Mouse (Mus musculus) hindbrain, embryonic 14.5 days (tissue): Measurements from ENCODE around the gene Gpr27. TPM values are rescaled to one million over a fixed set of nuclear protein-coding genes. Genes with fewer than 3 reads are reported as not detected.

Experiments used
- ATAC-seq: fragments of 200-750 bp; cut with Nextera tagmentation; 2 replicates; pipeline ENCODE4 v1.8.0; 2017; ENCODE audit warnings: moderate number of reproducible peaks, mild to moderate bottlenecking, moderate TSS enrichment, moderate library complexity; ENCODE audit not compliant: low FRiP score
- DNase-seq: peaks from one replicate; pipeline ENCODE4 v3.0.0-alpha.2; 2015; ENCODE audit warnings: low spot score
- H3K27ac ChIP-seq: fragments of 300-500 bp; sonication (generic); 2 replicates; pipeline ENCODE4 v1.5.1; 2014; ENCODE audit warnings: mild to moderate bottlenecking, moderate library complexity
- H3K27me3 ChIP-seq: fragments of 300-500 bp; sonication (generic); 2 replicates; pipeline ENCODE4 v1.6.1; 2014; ENCODE audit warnings: mild to moderate bottlenecking, low read length, mixed read lengths; ENCODE audit not compliant: control insufficient read depth, insufficient read depth
- H3K36me3 ChIP-seq: fragments of 300-500 bp; sonication (generic); replicated peaks from 2 replicates; pipeline ENCODE4 v1.6.1; 2014; ENCODE audit not compliant: control insufficient read depth, insufficient read depth
- H3K4me1 ChIP-seq: fragments of 300-500 bp; sonication (generic); replicated peaks from 2 replicates; pipeline ENCODE4 v1.6.1; 2014; ENCODE audit warnings: antibody characterized with exemption, low read length, mixed read lengths; ENCODE audit not compliant: control insufficient read depth, insufficient read depth
- H3K4me2 ChIP-seq: fragments of 300-500 bp; sonication (generic); replicated peaks from 2 replicates; pipeline ENCODE4 v1.6.1; 2014; ENCODE audit warnings: mild to moderate bottlenecking, moderate library complexity
- H3K4me3 ChIP-seq: fragments of 300-500 bp; sonication (generic); replicated peaks from 2 replicates; pipeline ENCODE4 v1.5.1; 2014; ENCODE audit warnings: mild to moderate bottlenecking, low read length
- H3K9ac ChIP-seq: fragments of 300-500 bp; sonication (generic); 2 replicates; pipeline ENCODE4 v1.6.1; 2014
- H3K9me3 ChIP-seq: fragments of 300-500 bp; sonication (generic); 2 replicates; pipeline ENCODE4 v1.6.1; 2016; ENCODE audit warnings: low read length; ENCODE audit not compliant: control insufficient read depth
- WGBS: fragments of 180-500 bp; shearing (Covaris S2); extraction: QIAGEN DNeasy Blood & Tissue Kit; methylation state at CpG from one replicate; pipeline ENCODE4 v1.1.7; 2014; 5-methylcytosine and 5-hydroxymethylcytosine counted together
- polyA plus RNA-seq: library from polyadenylated mRNA; unstranded; fragments of >200 nt; fragmentation: Nextera tagmentation; extraction: Ambion mirVana; gene quantifications from 2 replicates; pipeline ENCODE4 v1.2.1, GENCODE M21; 2014

The Gpr27 gene
- polyA plus RNA-seq, 1 experiment from 2014 or later, result 23.0 TPM

DNA sequence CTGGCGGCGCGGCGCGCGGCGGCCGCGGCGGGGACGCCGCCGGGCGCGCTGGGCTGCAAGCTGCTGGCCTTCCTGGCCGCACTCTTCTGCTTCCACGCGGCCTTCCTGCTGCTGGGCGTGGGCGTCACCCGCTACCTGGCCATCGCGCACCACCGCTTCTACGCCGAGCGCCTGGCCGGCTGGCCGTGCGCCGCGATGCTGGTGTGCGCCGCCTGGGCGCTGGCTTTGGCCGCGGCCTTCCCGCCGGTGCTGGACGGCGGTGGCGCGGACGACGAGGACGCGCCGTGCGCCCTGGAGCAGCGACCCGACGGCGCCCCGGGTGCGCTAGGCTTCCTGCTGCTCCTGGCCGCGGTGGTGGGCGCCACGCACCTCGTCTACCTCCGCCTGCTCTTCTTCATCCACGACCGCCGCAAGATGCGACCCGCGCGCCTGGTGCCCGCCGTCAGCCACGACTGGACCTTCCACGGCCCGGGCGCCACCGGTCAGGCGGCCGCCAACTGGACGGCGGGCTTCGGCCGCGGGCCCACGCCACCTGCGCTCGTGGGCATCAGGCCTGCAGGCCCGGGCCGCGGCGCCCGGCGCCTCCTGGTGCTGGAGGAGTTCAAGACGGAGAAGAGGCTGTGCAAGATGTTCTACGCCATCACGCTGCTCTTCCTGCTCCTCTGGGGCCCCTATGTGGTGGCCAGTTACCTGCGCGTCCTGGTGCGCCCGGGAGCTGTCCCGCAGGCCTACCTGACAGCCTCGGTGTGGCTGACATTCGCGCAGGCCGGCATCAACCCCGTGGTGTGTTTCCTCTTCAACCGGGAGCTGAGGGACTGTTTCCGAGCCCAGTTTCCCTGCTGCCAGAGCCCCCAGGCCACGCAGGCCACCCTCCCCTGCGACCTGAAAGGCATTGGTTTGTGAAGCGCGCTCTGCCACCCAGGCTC lies 700 bp downstream of the Gpr27 start:
- Histone ChIP-seq H3K4me1 (peaks cover 20% of the 10 kb centered on the region), H3K9ac (peak overlapping the region; percentile 94), H3K36me3 (no peaks in the 10 kb centered on the region), H3K9me3 (no peaks in the 10 kb centered on the region), H3K4me3 (peak overlapping the region; percentile 78), H3K4me2 (peak overlapping the region; percentile 92), H3K27me3 (peaks cover 44% of the 10 kb centered on the region), H3K27ac (peak overlapping the region; percentile 92)
- 1% methylated on average over 97 of the region's 110 CpGs for WGBS
- DNase-seq (no peak), ATAC-seq (peak; percentile 56; the same call in 1 of the 2 replicates)

DNA sequence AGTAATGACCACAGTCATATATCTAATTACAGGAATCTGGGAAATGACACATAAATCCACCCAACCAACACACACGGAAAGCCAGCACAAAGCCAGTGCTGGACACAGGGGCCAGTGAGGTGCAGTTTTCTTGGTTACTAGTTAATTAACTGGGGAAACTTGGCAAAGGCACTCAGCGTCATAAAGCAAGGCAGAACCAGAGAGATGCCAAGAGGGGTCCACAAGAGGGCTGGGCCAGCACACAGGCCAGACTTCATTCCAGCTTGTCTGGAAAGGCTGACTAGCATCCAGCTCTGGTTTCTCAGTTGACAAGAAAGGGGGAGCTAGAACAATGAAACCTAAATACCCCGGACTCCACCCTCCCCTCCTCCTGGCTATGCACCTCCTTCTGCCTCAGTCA lies 8.0 kb downstream of the Gpr27 start:
- Histone ChIP-seq H3K9ac (no peak overlapping the region), H3K36me3 (no peaks in the 10 kb centered on the region), H3K4me2 (no peak overlapping the region), H3K9me3 (no peaks in the 10 kb centered on the region), H3K27ac (no peak overlapping the region), H3K4me1 (no peaks in the 10 kb centered on the region), H3K4me3 (no peak overlapping the region), H3K27me3 (0 out of 2 replicates have a peak, but pooled peaks cover 10% of the 10 kb centered on the region)
- no peak for ATAC-seq
- 57% methylated on average over 3 of the region's 3 CpGs for WGBS
- no peak for DNase-seq

DNA sequence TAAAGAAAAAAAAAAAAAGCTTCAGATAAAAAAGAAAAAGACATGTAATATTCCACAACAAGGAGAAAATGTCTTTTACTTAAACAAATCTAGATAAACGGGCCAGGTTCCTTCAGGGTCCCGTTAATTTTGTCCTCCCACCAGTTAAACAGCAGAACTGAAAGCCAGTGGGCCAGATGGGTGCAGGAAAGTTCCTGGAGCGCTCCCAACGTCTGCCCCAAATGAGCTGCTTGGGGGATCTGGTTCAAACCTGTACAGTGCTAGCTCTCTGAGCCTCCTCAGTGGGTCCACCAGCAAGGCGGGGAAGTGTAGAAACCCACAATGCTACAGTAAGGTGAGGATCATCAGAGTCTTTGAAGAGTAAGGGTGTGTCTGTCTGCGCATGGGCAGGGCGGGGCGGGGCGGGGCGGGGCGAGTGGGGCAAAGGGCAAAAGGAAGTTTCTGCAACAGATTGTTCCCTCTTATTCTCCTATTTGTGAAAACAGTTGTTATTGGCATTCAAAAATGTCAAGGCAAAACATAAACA lies 19.2 kb downstream of the Gpr27 start:
- H3K36me3 ChIP-seq, result no peaks in the 10 kb centered on the region
- H3K4me3 ChIP-seq, result no peak overlapping the region
- ATAC-seq (no peak), DNase-seq (no peak)
- no peak overlapping the region for H3K27ac ChIP-seq
- no peak overlapping the region for H3K9ac ChIP-seq
- no peaks in the 10 kb centered on the region for H3K27me3 ChIP-seq
- H3K4me1 ChIP-seq, result no peaks in the 10 kb centered on the region
- no peaks in the 10 kb centered on the region for H3K9me3 ChIP-seq
- WGBS, result 74% methylated on average over 11 of the region's 11 CpGs
- H3K4me2 ChIP-seq, result no peak overlapping the region

DNA sequence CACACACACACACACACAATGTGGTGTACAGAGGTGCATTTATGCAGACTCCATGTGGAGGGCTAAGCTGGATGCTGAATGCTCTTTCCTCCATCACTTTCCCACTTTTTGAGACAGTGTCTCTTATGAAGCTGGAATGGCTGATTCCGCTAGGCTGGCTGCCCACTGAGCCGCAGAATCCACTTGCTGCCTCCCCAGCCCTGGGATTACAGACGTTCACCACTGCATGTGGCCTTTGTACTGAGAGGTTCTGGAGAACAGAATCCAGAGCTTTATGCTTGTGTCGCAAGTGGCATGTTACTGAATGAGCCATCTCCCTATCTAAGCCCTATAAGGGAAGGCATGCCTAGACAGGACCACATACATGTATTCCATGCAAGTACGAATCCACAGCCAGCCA lies 20.8 kb downstream of the Gpr27 start:
- Histone ChIP-seq H3K36me3 (no peaks in the 10 kb centered on the region), H3K4me2 (no peak overlapping the region), H3K9ac (no peak overlapping the region), H3K4me3 (no peak overlapping the region), H3K27me3 (no peaks in the 10 kb centered on the region), H3K4me1 (no peaks in the 10 kb centered on the region), H3K27ac (no peak overlapping the region), H3K9me3 (no peaks in the 10 kb centered on the region)
- DNase-seq, result no peak
- no peak for ATAC-seq
- 79% methylated on average over 5 of the region's 5 CpGs for WGBS

DNA sequence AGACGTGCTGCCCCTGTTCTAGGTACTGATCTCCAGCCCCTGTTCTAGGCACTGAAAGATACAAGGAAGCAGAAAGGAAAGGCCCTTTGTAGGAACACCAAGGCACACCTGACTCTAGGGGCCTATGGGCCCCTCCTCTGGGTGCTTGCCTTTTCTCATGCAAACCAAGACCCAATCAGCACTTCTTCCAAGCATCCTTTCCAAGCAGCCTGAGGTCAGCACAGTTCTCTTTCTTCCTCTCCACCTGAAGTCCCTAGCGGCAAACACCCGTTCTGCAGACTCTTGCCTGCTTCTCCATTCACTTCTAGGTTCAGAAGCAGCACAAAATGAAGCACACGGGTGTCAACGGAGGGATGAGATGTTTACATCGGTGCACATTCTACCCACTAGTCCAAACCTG lies 22.7 kb downstream of the Gpr27 start:
- H3K27ac ChIP-seq, result no peak overlapping the region
- no peak overlapping the region for H3K4me2 ChIP-seq
- 65% methylated on average over 6 of the region's 6 CpGs for WGBS
- H3K4me3 ChIP-seq, result no peak overlapping the region
- H3K36me3 ChIP-seq, result no peaks in the 10 kb centered on the region
- no peaks in the 10 kb centered on the region for H3K9me3 ChIP-seq
- no peaks in the 10 kb centered on the region; the same call in 1 of the 2 replicates for H3K27me3 ChIP-seq
- no peaks in the 10 kb centered on the region for H3K4me1 ChIP-seq
- H3K9ac ChIP-seq, result no peak overlapping the region
- ATAC-seq, result no peak
- no peak for DNase-seq

DNA sequence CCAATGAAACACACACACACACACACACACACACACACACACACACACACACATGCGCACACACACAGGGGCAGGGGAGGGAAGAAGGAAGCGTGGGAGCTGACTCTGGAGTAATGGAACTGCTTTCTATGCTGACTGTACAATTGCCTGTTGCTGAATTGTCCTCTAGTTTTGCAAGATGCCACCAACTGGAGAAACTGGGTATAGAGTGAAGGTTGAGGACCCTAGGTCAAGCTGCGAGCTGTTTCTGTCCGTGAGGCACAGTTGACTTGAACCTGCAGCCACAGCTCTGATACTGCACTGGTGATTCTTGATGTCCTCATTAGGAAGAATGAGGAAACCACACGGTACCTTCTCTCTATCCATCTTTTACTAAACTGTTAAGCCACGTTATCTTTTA lies 23.4 kb downstream of the Gpr27 start:
- Histone ChIP-seq H3K27me3 (no peaks in the 10 kb centered on the region; the same call in 1 of the 2 replicates), H3K4me1 (no peaks in the 10 kb centered on the region), H3K36me3 (no peaks in the 10 kb centered on the region), H3K4me3 (no peak overlapping the region), H3K27ac (no peak overlapping the region), H3K4me2 (no peak overlapping the region), H3K9me3 (no peaks in the 10 kb centered on the region), H3K9ac (no peak overlapping the region)
- ATAC-seq (no peak), DNase-seq (no peak)
- 74% methylated on average over 6 of the region's 6 CpGs for WGBS

DNA sequence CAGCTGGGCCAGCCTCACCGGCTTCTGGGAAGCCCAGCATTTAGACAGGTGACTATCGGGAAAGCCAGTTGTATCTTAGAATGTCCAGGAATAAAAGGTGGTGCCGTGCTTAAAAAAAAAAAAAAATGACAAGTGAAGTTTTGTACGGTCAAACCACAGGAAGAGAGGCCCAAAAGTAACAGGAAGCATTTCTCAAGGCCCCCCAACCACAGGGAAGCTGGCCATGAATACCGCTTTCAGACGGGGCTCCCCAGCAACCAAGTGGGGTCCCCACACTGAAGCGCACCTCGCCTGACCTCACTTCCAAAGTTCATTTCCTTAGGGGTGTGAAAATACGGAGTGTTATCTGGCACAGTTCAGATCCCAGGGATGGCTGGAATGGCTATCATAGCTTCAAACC lies 28.6 kb downstream of the Gpr27 start:
- DNase-seq (no peak), ATAC-seq (no peak)
- H3K9ac ChIP-seq, result no peak overlapping the region
- no peak overlapping the region for H3K4me3 ChIP-seq
- H3K9me3 ChIP-seq, result no peaks in the 10 kb centered on the region
- H3K4me1 ChIP-seq, result peaks cover 5% of the 10 kb centered on the region; the same call in 1 of the 2 replicates
- H3K27me3 ChIP-seq, result peaks cover 17% of the 10 kb centered on the region
- 88% methylated on average over 9 of the region's 9 CpGs for WGBS
- no peak overlapping the region for H3K4me2 ChIP-seq
- H3K36me3 ChIP-seq, result no peaks in the 10 kb centered on the region
- H3K27ac ChIP-seq, result no peak overlapping the region

DNA sequence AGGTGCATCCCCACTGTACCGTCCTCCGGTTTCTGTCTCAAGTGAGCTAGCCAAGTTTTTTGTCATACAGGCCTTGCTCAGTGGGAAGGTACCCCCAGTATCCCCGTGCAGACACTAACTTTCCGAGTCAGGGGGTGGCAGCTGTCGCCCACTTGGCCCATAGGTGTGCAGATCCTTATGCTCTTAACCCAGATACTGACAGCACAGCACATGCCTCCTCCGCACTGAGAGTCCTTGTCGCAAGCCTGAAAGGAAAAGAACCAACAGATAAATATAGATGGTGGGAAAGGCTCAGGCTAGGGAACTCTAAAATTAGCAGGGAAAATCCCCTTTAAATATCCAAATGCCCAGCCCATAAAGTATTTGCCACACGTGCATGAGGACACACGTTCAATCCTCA lies 29.9 kb downstream of the Gpr27 start:
- peaks cover 11% of the 10 kb centered on the region; the same call in 1 of the 2 replicates for H3K4me1 ChIP-seq
- DNase-seq, result no peak
- no peaks in the 10 kb centered on the region for H3K9me3 ChIP-seq
- no peak overlapping the region for H3K4me2 ChIP-seq
- peaks cover 31% of the 10 kb centered on the region for H3K27me3 ChIP-seq
- H3K4me3 ChIP-seq, result no peak overlapping the region
- H3K27ac ChIP-seq, result no peak overlapping the region
- no peaks in the 10 kb centered on the region for H3K36me3 ChIP-seq
- WGBS, result 89% methylated on average over 9 of the region's 9 CpGs
- H3K9ac ChIP-seq, result no peak overlapping the region
- no peak for ATAC-seq

DNA sequence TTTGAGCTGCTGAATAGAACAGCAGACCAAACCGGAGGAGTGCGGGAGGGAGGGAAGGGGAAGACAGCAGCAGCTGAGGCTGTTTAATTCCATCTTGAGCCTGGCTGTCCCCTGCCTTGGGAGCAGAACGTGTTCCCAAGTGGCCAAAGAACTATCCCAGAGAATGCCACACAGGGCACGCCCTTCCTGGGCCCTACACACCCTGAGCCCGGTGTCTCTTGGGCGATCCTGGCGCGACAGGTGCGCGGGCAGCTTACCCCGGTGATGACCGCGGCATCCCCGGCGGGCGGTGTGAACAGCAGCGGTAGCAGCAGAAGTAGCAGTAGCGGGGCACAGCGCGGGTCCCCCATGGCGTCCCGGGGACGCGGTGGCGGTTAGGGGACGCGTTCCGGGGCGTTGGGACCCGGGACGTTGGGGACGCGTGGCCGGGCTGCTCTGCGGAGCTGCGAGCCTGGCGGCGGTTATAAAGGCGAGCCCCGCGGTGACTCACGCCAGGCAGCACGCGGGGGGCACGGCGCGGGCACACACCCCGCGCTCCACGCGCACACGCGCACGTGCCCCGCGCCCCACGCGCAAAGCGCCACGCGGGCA lies 33.6 kb downstream of the Gpr27 start, which contains the start of gene Prok2:
Gene Prok2 (minus strand): TSS at position 422 of the 591 bp plus-strand sequence.
- ATAC-seq (no peak; the same call in 1 of the 2 replicates), DNase-seq (no peak)
- peak within 1 kb of the TSS; percentile 52 for H3K9ac ChIP-seq
- H3K4me2 ChIP-seq, result peak within 1 kb of the TSS; percentile 89
- peaks cover 11% of the 10 kb centered on the region; the same call in 1 of the 2 replicates for H3K4me1 ChIP-seq
- peak within 1 kb of the TSS; percentile 45 for H3K4me3 ChIP-seq
- under 1% methylated on average over 55 of the region's 61 CpGs for WGBS
- no peak within 1 kb of the TSS for H3K27ac ChIP-seq
- no peaks in the 10 kb centered on the region for H3K36me3 ChIP-seq
- peaks cover 52% of the 10 kb centered on the region for H3K27me3 ChIP-seq
- H3K9me3 ChIP-seq, result no peaks in the 10 kb centered on the region
